Mouse (Mus musculus): ENCODE measurements around the gene Pla1a.

Pla1a gene

DNA sequence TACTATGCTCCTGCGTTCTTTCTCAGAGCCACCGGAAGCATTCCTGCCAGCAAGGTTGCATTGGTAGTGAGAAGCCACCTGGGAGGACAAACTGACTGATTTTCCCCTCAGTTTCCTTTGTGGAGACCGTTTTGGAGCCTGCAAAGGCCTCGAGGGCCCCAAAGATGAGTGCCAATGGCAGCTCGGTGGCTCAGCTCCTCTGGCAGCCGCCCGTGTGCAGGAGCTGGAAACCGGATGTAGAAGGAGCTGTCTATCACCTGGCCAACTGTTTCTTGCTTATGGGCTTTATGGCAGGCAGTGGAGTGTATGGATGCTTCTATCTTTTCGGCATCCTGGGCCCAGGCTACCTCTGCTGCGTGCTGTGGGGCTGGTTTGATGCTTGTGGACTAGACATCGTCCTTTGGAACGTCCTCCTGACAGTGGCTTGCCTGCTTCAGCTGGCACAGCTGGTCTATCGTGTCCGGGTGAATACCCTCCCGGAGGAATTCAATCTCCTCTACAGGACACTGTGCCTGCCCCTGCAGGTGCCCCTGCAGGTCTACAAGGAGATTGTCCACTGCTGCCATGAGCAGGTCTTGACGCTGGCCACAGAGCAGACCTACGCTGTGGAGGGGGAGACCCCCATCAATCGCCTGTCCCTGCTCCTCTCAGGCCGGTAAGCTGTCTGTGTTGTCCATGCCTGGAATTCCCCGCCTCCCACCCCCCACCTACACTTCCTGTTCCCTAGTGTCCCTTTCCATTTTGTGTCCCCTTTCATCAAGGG, 70.3 kb downstream of the Pla1a start:
- DNase-seq, result no peak

DNA sequence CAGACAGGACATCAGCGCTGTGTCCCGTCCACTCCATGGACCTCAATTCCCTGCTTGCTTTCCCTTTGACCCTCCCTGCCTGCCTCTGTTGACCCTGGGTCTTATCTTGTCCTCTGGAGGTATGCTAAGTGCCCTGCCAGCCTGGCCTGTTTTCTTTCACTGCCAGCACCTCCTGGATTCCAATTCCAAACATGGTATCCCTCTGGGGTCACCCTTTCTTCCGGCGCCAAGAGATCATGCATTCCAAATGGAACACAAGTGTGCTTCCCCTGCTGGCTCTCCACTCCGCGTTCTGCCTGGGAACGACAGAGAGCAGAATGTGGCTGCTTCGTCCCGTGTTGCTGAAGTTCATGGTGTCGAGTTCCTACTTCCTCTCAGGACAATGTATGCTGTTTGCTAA, 71.0 kb downstream of the Pla1a start, which contains the start of gene Popdc2:
TSS of gene Popdc2 (plus strand) at position 277 of the 400 bp plus-strand sequence.
- DNase-seq, result no peak

DNA sequence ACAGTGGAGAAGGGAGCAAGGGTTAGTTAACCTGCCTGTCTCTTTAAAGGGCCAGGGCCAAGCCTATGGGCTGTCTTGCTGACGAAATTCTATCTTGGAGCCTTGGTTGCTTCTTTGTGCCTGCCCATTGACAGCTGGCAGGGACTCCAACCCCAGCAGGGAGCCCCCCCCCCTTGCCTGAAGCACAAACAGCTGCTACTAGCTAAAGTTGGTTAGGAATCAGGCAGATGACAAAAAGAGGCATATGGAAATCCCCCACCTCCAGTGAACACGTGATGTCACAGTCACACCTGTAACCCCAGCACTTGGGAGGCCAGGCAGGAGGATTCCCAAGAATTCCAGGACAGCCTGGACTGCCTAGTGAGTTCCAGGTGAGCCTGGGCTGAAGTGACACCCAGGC, 72.6 kb downstream of the Pla1a start:
- no peak for DNase-seq

DNA sequence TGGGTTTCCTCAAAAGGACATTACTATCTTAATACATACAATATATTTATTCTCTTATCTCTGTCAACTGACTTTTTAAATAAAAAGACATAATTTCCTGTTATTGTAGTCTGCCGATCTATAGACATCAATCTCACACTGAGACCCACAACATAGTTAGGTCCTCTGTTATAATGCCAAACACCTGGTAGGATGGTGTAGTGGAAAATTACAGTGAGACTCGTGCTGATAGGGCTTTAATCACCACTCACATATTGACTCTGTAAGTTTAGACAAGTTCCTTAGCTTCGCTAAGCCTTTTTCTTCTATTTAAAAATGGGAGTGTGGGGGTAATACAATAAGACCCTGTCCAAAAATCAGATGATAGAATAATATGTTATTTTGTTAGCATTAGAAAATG, 73.1 kb downstream of the Pla1a start:
- no peak for DNase-seq

DNA sequence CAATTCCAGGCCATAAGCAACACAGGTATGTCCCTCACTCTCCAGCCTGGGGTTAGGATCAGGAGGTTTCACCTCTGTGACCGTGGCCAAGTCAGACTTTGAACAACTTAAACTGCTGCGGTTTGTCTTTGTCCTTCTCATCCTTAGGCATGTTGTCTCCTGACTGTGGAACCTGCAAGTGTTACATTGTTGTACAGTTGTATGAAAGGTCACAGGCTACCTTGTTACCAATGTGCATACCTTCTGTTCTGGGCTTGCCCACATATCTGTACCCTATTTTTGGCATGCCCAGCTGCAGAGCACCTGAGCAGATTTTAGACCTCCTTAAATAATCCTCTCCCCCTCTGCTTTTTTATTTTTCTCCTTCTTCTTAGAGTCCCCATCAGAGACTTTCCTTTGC, 73.7 kb downstream of the Pla1a start:
- DNase-seq, result no peak

DNA sequence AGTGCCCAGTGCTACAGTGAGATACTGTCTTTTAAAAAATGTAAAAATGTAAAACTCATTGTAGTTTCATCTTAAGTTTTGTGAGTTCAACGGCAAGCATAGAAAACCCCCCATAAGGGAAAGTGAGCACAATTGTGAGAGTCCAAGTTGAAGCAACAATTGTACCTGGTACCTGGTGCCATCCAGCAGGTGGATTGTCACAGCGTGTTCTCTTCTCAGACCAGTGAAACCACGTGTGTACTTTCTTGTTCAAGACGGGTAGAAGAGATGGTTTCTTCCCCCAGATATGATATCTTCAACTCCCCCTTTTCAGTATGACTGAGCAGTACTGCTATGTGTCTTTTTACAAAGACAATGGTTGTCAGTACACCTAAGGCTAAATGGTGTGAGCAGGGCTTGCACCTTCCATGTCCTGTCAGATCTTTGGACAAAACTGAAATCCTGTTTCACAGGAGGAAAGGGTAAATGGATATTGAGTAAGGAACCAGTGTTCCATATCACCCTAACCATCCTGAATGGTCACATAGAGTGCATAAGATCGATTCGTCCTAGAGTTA, 74.6 kb downstream of the Pla1a start:
- no peak for DNase-seq

DNA sequence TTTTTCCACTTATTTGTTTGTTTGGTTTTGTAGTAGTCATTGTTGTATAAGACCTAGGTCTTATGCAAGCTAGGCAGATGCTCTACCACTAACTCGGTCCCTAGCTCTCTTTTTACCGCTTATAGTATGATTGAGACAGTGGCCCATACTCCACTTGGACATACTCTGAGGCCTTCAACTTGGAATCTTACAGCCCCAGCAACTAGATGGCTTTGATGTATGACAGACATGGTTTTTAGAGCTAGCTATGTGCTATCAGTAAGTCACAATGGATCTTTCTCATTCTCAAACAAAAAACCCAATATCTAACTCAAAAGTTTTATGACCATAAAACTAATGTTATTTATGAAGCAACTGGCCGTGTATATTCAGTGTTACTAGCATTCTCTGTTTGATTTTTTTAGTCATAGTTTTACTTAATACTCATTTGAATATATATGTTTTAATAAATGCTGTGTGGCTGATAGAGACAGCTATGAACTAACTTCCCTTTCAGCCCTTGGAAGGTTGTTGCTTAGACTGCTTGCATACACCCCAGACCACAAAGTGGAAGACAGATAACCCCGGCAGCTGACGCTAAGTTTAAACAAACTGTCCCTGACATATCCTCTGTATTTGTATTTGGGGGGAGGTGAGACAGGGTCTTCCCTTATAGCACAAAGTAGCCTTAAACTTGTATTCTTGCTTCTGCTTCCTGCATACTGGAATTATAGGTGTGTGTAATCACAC, 78.6 kb downstream of the Pla1a start:
- DNase-seq, result no peak

DNA sequence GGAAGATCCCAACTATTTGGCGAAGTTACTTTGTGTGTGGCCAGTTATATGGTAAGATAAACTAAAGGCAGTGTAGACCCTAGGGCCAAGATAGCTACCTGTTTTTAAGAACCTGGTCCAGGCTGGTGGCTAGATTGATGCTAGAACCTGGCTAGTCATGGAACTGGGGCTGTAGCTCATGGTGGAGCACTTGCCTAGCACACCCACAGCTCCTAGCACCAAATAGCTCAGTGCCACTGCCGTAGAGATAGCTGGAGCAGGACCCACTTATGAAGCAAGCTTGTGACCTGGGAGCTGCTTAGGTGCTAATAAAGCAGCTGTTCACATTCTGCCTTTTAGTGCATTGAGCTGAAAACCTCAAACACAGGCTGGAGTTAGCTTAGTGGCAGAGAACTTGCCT, 79.3 kb downstream of the Pla1a start:
- no peak for DNase-seq

DNA sequence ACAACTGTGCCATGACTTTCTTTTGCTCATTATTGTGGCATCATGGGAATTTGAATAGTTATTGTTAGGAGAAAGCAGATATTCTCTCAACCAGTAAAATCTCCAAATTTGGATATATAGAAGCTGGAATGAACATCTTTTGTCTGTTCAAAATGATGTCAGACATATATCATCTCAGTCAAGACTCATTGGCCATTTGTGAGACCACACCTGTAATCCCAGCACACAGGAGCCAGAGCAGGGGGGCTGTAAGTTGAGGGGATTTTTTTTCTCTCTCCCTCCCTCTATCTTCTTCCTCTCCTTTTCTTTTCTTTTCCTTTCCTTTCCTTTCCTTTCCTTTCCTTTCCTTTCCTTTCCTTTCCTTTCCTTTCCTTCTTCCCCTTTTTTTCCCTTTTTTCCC, 80.1 kb downstream of the Pla1a start:
- no peak for DNase-seq

DNA sequence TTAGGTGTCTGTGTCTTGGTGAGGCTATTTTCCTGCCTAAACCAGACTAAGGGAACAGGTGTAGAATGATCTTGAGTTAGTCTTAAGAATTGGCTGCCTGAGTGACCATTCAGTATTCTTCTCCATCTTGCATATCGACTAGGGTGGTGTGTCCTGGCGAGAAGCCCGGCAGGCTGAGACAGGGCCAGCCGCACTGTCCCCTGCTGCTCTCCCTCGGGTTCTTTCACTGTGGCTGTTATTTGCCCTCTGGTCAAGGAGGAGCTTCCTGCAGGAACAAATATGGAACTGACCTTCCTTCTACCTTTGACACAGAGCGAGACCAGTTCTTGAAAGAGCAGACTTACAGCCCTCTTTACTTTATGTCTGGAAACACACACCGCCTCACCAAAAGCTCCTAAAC, 80.9 kb downstream of the Pla1a start:
- DNase-seq, result no peak

DNA sequence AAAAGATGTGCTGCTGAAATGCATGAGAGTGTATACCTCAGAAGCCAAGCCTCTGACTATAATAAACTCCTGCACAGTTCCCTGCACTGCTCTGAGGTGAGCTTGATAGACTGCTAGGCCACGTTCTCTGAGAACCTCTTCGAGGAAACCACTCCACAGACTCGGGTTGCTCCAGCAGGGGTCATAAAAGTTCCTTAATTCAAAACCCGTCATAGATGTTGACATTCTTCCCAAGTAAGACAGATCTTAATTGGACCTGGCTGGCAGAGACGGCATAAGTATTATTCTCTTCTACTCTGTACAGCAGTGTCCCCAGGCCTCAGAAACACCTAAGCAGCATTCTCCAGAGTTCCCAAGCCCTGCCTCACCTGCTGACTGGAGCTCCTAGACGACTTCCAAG, 82.0 kb downstream of the Pla1a start:
- no peak for DNase-seq

DNA sequence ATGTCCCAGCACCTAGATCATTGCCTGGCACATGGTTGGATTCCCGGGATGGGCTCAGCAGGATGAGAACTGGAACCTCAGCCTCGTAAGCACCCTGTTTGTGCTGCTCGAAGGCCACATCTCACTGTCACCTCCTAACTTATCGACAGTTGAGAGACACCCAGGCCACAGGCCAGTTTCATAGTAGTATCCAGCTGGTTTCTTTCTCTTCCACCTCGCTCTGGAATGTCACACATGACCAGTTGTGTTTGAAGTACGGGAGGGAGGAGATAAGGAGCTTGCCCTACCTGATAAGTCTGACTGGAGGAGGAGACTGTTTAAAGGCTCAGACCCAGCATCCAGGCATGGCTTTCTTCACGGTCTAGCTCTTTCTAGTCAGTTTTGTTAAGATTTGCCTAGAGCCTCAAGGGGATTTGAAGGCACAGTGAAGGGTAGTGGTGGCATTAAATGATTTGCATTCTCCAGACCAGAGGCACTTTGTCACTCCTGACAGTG, 82.5 kb downstream of the Pla1a start:
- no peak for DNase-seq

DNA sequence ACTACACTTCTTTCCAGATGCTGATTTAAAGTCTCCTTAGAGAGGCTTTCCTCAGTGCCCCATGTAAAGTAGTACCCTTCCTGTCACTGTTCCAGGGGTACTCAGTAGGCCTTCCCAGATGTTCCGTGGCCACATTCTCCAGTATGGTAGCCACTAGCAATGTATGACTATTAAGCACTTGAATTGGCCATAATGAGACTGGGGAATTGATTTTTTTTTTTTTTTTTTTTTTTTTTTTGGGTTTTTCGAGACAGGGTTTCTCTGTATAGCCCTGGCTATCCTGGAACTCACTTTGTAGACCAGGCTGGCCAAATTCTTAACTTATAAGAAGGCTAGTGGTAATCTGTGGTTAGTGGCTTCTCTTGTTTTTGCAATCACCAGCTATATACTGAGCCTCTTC, 83.1 kb downstream of the Pla1a start:
- no peak for DNase-seq

DNA sequence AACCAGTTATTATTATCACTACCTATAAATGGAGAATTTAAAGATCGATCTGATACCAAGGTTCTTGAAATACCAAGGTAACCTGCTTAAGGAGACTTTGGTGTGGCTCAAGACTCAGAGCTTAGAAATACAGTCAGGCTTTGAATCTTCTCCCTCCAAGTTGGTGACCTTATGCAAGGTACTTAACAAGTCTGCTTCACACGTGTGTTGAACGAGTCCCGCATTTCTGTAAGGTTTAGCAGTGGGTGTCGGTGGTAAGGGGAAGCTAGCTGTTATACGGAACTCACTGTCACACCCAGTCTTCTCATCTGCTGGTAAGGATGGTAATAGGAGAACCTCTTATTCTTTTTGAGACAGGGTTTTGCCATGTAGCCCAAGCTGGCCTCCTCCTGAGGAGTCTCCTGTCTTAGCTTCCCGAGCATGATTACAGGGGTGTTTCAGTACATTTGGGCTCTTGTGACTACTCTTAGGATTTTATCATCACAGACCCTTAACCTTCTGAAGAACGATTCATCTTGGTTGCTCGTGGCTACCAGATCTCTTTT, 84.7 kb downstream of the Pla1a start:
- no peak for DNase-seq

DNA sequence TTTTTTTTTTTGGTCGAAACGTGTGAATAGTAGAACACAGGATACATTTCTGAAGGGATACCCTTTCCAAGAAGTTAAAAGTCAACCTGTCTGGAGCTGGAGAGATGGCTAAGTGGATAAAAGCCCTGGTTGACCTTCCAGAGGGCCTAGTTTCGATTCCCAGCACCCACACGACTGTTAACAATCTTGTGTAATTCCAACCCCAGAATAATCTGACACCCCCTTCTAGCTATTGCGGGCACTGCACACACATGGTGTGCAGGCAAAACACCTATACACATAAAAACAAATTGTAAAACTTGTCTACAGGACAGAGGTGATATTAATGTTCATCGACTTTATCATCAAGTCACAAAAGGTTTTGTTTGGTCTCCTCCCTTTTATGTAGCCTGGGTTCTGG, 85.4 kb downstream of the Pla1a start:
- no peak for DNase-seq

DNA sequence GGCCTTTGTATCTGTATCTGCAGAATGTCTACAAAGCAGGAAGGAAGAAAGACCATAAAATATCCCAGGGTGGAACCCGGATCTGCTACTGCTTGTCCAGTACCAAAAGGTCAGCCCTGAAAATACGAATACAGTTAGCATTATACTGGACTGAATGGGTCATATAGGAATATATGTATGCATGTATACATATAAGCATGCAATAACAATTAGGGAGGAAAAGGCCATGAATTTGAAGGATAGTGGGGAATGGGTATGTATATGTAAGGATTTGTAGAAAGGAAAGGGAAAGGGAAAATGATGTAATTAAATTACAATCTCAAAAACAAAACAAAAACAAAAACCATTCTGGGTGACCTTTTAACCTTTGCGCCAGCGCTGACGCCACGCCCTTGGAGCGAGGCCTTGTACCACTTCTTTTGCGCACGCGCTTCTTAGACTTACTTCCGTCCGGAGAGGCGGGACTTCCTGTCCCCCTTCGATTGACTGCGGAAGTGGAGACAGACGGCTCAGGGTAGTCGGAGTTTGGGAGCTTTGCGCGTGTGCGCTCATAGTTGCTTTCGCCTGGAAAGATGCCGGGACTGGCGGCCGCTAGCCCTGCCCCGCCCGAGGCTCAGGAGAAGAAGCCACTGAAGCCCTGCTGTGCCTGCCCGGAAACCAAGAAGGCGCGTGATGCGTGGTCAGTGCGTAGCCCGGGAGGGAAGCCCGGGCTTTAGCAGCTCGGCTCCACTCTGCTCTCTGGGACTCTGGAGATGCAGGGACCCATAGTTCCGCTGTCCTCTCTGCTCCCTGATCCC, 86.2 kb downstream of the Pla1a start, which contains the start of the genes Cox17 and Gm21987:
TSS of gene Cox17 (plus strand) at position 463 of the 797 bp plus-strand sequence.
TSS of gene Gm21987 (plus strand) at position 512 of the 797 bp plus-strand sequence.
- DNase-seq, result peak; percentile 97
